Mouse (Mus musculus) B cell, adult 2 months (primary cell): Measurements from ENCODE around the gene Dnajc21.

Source experiments
- DNase-seq, 2 experiments: peaks; one replicate each; pipeline ENCODE4 v3.0.0; 2022

Dnajc21 gene

DNA sequence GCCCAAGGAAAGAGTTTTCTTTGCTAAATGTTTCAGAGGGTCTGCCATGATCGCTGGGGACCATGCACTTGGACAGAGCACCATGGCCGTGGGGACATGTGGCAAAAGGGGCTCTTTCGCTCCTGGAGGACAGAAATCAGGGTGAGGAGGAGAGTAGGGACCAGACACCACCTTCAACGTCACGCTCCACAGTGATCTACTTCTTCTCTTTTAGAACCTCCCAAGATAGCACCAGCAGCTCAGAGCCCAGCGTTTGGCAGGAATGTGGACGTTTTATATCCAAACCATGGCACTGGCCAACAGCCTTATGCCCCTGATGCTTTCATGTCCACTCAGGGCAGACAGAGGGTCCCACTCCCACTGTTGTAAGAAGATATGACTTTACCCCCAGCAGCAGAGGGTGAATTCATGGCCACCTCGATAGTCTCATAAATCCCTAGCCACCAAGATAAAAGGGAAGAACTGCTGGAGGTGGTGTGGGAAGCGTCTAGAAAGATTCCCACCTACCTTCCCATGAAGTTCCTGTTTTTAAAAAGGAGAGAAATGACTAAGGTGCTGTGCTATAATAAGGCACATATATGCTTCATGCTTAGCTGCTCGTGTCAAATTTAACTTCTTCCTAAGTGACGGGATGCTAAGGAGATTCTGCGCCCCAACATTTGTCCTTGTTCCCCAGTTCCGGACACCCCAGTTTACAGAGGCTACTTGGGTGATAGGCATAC is 43.6 kb downstream of the Dnajc21 start:
- no peak for DNase-seq

DNA sequence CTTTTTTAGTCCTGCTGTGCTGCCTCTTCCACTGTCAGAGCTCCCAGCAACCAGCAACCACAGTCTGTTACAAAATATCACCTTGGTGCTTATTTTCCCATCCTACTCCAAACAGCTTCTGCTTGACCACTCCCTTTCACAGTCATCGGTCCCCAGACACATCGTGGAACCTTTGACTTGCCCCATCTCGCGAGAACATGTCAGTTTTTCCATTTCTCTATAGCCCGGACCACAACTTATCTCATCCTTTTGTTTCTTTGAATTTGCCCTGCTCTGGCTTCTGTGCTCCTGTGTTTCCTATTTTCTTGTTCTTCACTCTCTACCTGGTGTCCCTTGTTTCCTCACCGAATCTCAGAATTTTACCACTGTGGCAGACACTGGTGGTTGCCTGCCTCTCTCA is 44.2 kb downstream of the Dnajc21 start:
- DNase-seq = no peak

DNA sequence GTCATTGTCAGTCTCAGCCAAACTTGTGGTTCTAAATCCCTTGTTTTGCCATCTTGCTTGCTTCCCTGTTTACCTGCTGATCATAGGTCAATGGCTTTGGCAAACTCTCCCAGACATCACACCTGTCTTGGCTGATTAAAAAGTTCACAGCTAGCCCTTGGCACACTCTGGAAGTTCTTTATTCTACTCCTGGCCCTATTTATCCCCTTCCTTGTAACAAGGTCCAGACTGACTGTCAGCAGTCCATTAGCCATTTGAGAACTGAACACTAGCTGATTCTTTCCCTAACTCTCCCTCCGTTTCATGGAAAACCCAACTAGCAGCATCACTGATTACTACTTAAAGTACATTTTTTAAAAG is 48.6 kb downstream of the Dnajc21 start:
- no peak for DNase-seq

DNA sequence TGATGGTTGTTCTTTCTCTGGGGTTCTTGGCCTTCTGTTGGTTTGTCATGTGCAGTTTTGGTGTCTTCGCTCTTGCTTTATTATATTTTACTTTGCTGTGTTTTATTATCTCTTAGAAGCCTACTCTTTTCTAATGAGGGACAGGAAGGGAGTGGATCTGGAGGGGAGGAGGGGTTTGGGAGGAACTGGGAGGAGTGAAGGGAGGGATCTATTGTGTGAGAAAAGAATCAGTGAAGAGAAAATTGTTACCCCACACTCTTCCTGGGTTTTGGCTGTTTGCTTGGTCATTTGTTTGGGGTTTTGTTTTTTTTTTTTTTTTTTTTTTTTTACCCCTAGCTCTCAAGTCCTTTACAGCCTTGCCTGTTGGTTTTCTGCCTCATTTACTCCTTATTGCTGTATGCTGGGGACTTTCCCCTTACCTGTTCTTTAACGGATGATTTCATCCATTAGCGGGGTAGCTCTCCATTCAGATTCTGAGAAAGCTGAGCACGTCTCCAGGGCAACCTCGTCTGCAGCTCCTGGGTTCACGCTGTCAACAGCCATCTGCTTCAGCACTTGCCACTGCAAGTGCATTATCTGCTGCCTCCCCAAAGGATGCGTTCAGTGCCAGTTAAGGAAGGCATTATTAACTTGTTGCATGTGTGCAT is 49.1 kb downstream of the Dnajc21 start:
- no peak for DNase-seq

DNA sequence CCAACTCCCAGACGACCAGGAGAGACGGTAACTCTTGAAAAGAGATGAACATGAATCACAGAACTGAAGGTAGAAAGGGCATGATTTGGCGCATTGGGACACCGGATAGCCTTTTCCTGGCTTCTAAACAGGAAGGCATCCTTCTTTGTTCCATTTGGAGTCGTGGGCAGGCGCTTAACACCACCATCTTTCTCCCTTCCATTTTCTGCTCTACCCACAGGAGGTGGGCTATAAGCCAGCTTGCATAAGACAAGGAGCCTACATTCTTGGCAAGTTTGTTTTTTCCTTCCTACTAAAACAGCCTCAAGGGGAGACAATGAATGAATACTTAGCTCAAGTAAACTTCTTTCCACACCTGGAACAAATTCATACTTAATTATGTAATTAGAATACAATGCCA is 56.7 kb downstream of the Dnajc21 start:
- no peak for DNase-seq

DNA sequence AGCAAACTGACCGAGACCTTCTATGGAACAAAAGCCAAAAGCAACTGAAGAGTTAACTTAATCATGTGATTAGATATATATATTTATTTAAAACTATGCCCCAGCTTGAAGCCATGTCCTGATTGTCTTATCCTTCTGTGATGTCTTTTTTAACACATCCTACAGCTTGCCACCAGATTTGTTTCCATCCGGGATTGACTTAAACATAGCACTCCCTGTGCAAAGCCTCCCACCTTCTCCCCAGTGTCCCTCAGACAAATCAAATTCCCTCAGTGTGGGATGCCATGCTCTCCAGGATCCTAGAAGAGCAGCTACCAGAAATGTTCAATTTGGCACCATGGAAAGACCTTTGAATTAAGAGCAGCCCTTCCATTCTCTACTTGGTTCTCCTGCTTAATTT is 59.4 kb downstream of the Dnajc21 start:
- DNase-seq = no peak

DNA sequence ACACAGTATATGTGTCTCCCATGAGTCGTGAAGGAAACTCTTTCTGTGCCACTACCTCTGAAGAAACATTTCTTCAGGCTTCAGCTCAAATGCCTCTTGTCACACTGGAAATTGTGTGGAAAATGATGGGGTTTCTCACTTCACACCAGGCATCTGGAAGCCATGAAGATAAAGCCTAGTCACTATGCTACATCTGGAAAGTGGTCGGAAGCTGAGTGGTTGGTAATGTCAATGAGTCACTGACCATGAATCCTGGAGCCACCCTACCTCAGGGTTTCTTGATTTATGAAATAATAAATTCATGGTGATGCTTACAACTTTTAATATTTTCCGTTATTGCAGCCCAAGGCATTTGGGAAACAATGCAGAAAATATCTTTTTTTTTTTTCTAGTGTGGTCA is 60.5 kb downstream of the Dnajc21 start:
- no peak for DNase-seq

DNA sequence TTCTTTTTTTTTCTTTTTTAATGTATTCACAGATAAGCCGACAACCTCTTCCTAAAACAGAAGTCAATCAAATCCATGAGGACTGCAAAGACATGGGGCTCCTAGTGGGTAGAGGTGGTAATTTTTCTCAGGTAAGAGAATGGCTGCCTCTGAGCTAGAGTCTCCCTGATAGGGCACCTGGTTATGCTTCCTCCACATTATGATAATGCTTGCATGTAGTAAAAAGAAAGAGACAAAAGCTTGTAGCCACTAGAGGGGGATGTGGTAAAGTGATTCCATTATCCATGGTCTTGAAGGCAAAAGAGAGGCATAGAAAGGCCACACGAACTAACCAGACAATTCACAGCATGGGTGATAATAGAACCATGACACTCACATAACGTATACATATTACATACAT is 69.9 kb downstream of the Dnajc21 start:
- DNase-seq = no peak

DNA sequence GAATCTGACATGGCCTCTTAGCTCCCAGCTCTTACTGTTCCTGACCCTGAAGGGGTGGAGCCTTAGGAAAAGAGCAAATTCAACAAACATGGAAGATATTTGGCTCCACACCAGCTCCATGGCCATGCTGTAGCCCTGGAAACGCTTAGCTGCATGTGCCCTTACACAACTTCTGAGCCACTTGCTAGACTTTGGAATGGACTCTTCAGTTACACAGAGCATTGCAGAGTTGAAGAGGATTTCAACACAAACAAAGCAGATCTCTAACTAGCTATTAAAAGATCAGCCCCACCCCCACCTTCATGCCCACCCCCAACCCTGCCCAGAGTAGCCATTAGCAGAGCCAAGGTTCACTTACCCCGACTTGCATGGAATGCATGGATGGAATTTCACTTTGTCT is 70.5 kb downstream of the Dnajc21 start:
- DNase-seq = no peak
